ENCODE assay signal across 9 mouse cellular contexts in the genomic region with DNA sequence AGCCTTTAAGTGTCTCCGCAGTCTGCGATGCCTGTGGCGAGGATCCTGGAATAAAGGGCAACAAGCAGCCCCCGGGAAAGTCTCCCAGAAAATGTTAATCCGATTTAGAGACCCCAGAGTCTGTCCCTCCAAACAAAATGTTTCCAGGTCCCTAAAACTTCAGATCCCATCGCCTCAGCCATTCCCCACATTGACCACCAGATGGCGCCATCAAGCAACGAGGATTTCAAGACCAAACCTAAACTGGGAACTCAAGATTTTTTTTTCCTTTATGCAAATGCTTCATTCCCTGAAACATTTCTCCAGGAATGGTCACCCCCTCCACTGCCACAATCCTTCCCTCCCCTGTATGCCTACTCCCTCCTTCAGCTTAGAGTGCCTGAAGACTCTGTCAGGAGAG. TPM values are rescaled to one million over a fixed set of nuclear protein-coding genes. Genes with fewer than 3 reads are reported as not detected.
DNase-seq lines count a peak whose midpoint lies in the region; ATAC-seq lines count a peak whose summit lies in the region.
"Had no signal": no experiment of that assay in that cellular context is flagged by ENCODE, and none has a peak within 500 bp of the region (broad histone marks: within the 10 kb centered on the region; RNA-seq: fewer than 3 reads in every experiment).

TSS of gene C1rb (plus strand) at position 269 of the 400 bp plus-strand sequence.

- no peaks in the 10 kb centered on the region for H3K36me3 ChIP-seq in intestine, embryonic 15.5 days

- no peaks in the 10 kb centered on the region for H3K9me3 ChIP-seq in intestine, embryonic 15.5 days

- H3K27me3 ChIP-seq in intestine, embryonic 15.5 days (replicated peaks), result no peaks in the 10 kb centered on the region

- peak within 1 kb of the TSS; percentile 22; the same call in 1 of the 2 replicates for H3K4me2 ChIP-seq in intestine, embryonic 15.5 days (replicated peaks)

- no peak within 1 kb of the TSS for H3K27ac ChIP-seq in intestine, embryonic 15.5 days

- no peak within 1 kb of the TSS for H3K9ac ChIP-seq in intestine, embryonic 15.5 days

- ATAC-seq in intestine, embryonic 15.5 days, result peak; percentile 36; the same call in 1 of the 2 replicates

- intact Hi-C loops in left cerebral cortex, postnatal 36 days (cut with DNase I), result no loop called here

- 4% methylated on average over 8 of the region's 8 CpGs for WGBS in intestine, embryonic 15.5 days

- peak; percentile 59 for DNase-seq in ovary, postnatal 10 days (ENCODE audit: low spot score)
- no peak for DNase-seq in ovary, adult 18-20 months (ENCODE audit: low spot score)
- peak; percentile 42 for DNase-seq in cerebellum, adult 9-11 months
- DNase-seq in gastrocnemius, adult 8-10 months (ENCODE audit: low spot score in 2 of 2), result peak; percentile 30 to 31
- DNase-seq in left cerebral cortex, postnatal 36 days (ENCODE audit: low spot score in 2 of 2), result peak; percentile 50 to 60
- DNase-seq in naive thymus-derived CD4-positive, alpha-beta T cell, adult 2 months (ENCODE audit: low read depth), result peak; percentile 75
- peak; percentile 81 for DNase-seq in testis, postnatal 10 days (ENCODE audit: low spot score)

- no peaks in the 10 kb centered on the region for H3K4me1 ChIP-seq in intestine, embryonic 15.5 days (replicated peaks)

- no peak within 1 kb of the TSS for H3K4me3 ChIP-seq in intestine, embryonic 15.5 days (replicated peaks)

RNA-seq across cellular contexts. Expression of gene C1rb, which starts in this region (rescaled TPM):
- total RNA-seq in gastrocnemius, adult 8-10 months (2022), result 1 to 10 TPM in 1 of 4 experiments, under 1 TPM in 3; 0.46 to 1.2 (median 0.69) TPM
- polyA plus RNA-seq in intestine, embryonic 15.5 days (2015; fragmentation: Nextera tagmentation; extraction: Ambion mirVana), result not detected in 2 replicates
- total RNA-seq in left cerebral cortex, postnatal 36 days (2021), result under 1 TPM; 0.15 to 0.23 TPM
- total RNA-seq: hematopoietic stem cell, adult 5-6 weeks had no signal

Comparison
In these comparisons a context has a peak if more than half of its experiments do, and no peak if none do; other contexts are left out.
1. Peak in ATAC-seq and H3K4me2 ChIP-seq in intestine, embryonic 15.5 days; RNA of the gene not detected or under 1 TPM.
2. Peak in DNase-seq in left cerebral cortex, postnatal 36 days; RNA of the gene not detected or under 1 TPM.